Mouse (Mus musculus): ENCODE measurements around the gene Crtc2. TPM values are rescaled to one million over a fixed set of nuclear protein-coding genes. Genes with fewer than 3 reads are reported as not detected.

The Crtc2 gene
- polyA plus RNA-seq (2014; fragmentation: Nextera tagmentation; extraction: Ambion mirVana): 9.8 and 13.9 TPM in 2 replicates

DNA sequence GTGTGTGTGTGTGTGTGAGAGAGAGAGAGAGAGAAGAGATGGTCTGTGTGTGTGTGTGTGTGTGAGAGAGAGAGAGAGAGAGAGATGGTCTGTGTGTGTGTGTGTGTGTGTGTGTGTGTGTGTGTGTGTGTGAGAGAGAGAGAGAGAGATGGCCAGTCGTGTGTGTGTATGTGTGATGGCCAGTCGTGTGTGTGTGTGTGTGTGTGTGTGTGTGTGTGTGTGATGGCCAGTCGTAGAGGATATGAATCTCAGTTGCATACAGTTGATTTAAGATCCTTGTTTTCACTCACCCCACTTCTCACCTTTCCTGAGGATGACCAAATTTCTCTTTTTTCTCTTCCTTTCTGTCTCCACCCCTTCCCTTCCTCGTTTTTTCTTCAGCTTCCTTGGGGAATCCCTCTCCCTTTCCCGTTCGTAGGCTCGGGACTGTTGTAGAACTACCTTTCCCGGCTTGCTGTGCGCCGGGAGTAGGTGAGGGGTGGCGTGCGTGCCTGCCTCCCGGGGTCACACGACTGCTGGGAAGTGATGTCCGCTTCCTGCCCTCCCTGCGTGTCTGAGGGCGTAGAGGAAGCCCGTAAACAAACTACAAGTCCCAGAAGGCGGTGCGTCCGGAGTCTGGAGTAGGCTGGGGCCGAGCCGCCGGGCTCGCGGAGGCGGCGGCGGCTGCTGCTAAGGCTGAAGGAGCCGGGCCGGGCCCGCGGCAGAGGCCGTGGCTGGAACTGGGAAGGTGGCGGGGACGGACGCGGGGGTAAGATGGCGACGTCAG is at the start of gene Crtc2:
Gene Crtc2, plus strand, starts transcription at position 511 of the 766 bp plus-strand sequence.
- Histone ChIP-seq H3K9me3 (ENCODE audit: control insufficient read depth, low read length) (no peaks in the 10 kb centered on the region), H3K27ac (ENCODE audit: low read depth, low read length) (peak within 1 kb of the TSS; percentile 85), H3K4me1 (ENCODE audit: control insufficient read depth, insufficient read depth, low read length) (peaks cover 7% of the 10 kb centered on the region), H3K36me3 (ENCODE audit: control insufficient read depth, insufficient read depth, low read length) (peaks cover 4% of the 10 kb centered on the region; the same call in 1 of the 2 replicates), H3K27me3 (ENCODE audit: control insufficient read depth, insufficient read depth, low read length) (no peaks in the 10 kb centered on the region), H3K4me2 (ENCODE audit: low read depth) (peak within 1 kb of the TSS; percentile 49), H3K9ac (ENCODE audit: low read length) (peak within 1 kb of the TSS; percentile 76), H3K4me3 (ENCODE audit: low read depth, low read length) (peak within 1 kb of the TSS; percentile 80)
- 2% methylated on average over 40 of the region's 40 CpGs for WGBS
- peak; percentile 96 for DNase-seq (ENCODE audit: low spot score)
- ATAC-seq (ENCODE audit: insufficient read depth, low FRiP score, low TSS enrichment): peak; percentile 93

DNA sequence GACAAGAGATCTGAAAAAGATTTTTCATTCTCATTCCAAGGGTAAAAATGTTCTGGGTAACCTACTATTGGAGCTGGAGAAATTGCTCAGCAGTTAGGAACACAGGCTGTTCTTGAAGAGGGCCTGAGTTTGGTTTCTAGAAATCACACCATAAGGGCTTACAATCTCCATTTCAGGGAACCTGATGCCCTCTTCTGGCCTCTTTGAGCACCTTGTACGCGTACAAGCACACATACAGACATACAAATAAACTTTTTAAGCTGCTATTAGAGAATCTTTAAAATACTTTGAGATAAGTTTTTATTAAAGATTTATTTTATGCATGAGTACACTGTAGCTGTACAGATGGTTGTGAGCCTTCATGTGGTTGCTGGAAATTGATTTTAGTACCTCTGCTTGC is 49.4 kb upstream of the Crtc2 start:
- Histone ChIP-seq H3K27me3 (ENCODE audit: control insufficient read depth, insufficient read depth, low read length) (no peaks in the 10 kb centered on the region), H3K27ac (ENCODE audit: low read depth, low read length) (no peak overlapping the region), H3K4me2 (ENCODE audit: low read depth) (no peak overlapping the region), H3K36me3 (ENCODE audit: control insufficient read depth, insufficient read depth, low read length) (peaks cover 5% of the 10 kb centered on the region), H3K9ac (ENCODE audit: low read length) (no peak overlapping the region), H3K4me1 (ENCODE audit: control insufficient read depth, insufficient read depth, low read length) (no peaks in the 10 kb centered on the region), H3K9me3 (ENCODE audit: control insufficient read depth, low read length) (no peaks in the 10 kb centered on the region; the same call in 1 of the 2 replicates), H3K4me3 (ENCODE audit: low read depth, low read length) (no peak overlapping the region)
- 88% methylated on average over 2 of the region's 2 CpGs for WGBS
- ATAC-seq (ENCODE audit: insufficient read depth, low FRiP score, low TSS enrichment): no peak
- DNase-seq (ENCODE audit: low spot score): no peak

- DNase-seq (ENCODE audit: low spot score) (no peak), ATAC-seq (ENCODE audit: insufficient read depth, low FRiP score, low TSS enrichment) (no peak)
- H3K4me3 ChIP-seq (ENCODE audit: low read depth, low read length): no peak overlapping the region
- H3K9me3 ChIP-seq (ENCODE audit: control insufficient read depth, low read length): no peaks in the 10 kb centered on the region
- H3K4me2 ChIP-seq (ENCODE audit: low read depth): no peak overlapping the region
- no peak overlapping the region for H3K9ac ChIP-seq (ENCODE audit: low read length)
- peaks cover 11% of the 10 kb centered on the region for H3K36me3 ChIP-seq (ENCODE audit: control insufficient read depth, insufficient read depth, low read length)
- H3K4me1 ChIP-seq (ENCODE audit: control insufficient read depth, insufficient read depth, low read length): peaks cover 8% of the 10 kb centered on the region; the same call in 1 of the 2 replicates
- WGBS: 93% methylated on average over 2 of the region's 2 CpGs
- no peaks in the 10 kb centered on the region for H3K27me3 ChIP-seq (ENCODE audit: control insufficient read depth, insufficient read depth, low read length)
- H3K27ac ChIP-seq (ENCODE audit: low read depth, low read length): no peak overlapping the region
These were observed 45.3 kb upstream of the Crtc2 start for GRCm38 (mm10) chr3:90208662-90209061.

- 94% methylated on average over 5 of the region's 5 CpGs for WGBS
- H3K36me3 ChIP-seq (ENCODE audit: control insufficient read depth, insufficient read depth, low read length): peaks cover 11% of the 10 kb centered on the region
- no peaks in the 10 kb centered on the region for H3K9me3 ChIP-seq (ENCODE audit: control insufficient read depth, low read length)
- ATAC-seq (ENCODE audit: insufficient read depth, low FRiP score, low TSS enrichment) (no peak), DNase-seq (ENCODE audit: low spot score) (no peak)
- peaks cover 8% of the 10 kb centered on the region; the same call in 1 of the 2 replicates for H3K4me1 ChIP-seq (ENCODE audit: control insufficient read depth, insufficient read depth, low read length)
- no peak overlapping the region for H3K9ac ChIP-seq (ENCODE audit: low read length)
- H3K4me3 ChIP-seq (ENCODE audit: low read depth, low read length): no peak overlapping the region
- no peak overlapping the region for H3K4me2 ChIP-seq (ENCODE audit: low read depth)
- H3K27me3 ChIP-seq (ENCODE audit: control insufficient read depth, insufficient read depth, low read length): no peaks in the 10 kb centered on the region
- H3K27ac ChIP-seq (ENCODE audit: low read depth, low read length): no peak overlapping the region
These were observed 43.9 kb upstream of the Crtc2 start for GRCm38 (mm10) chr3:90209908-90210566.

- ATAC-seq (ENCODE audit: insufficient read depth, low FRiP score, low TSS enrichment) (no peak), DNase-seq (ENCODE audit: low spot score) (no peak)
- Histone ChIP-seq H3K27me3 (ENCODE audit: control insufficient read depth, insufficient read depth, low read length) (no peaks in the 10 kb centered on the region), H3K9ac (ENCODE audit: low read length) (no peak overlapping the region), H3K27ac (ENCODE audit: low read depth, low read length) (no peak overlapping the region), H3K4me2 (ENCODE audit: low read depth) (peak overlapping the region; percentile 85), H3K4me3 (ENCODE audit: low read depth, low read length) (peak overlapping the region; percentile 75), H3K4me1 (ENCODE audit: control insufficient read depth, insufficient read depth, low read length) (peaks cover 8% of the 10 kb centered on the region; the same call in 1 of the 2 replicates), H3K36me3 (ENCODE audit: control insufficient read depth, insufficient read depth, low read length) (peaks cover 11% of the 10 kb centered on the region), H3K9me3 (ENCODE audit: control insufficient read depth, low read length) (no peaks in the 10 kb centered on the region)
- 83% methylated on average over 13 of the region's 13 CpGs for WGBS
These were observed 42.2 kb upstream of the Crtc2 start for GRCm38 (mm10) chr3:90211475-90212398.

- no peaks in the 10 kb centered on the region for H3K27me3 ChIP-seq (ENCODE audit: control insufficient read depth, insufficient read depth, low read length)
- no peaks in the 10 kb centered on the region for H3K9me3 ChIP-seq (ENCODE audit: control insufficient read depth, low read length)
- H3K36me3 ChIP-seq (ENCODE audit: control insufficient read depth, insufficient read depth, low read length): peaks cover 11% of the 10 kb centered on the region
- H3K9ac ChIP-seq (ENCODE audit: low read length): peak overlapping the region; percentile 80
- WGBS: 19% methylated on average over 5 of the region's 5 CpGs
- H3K27ac ChIP-seq (ENCODE audit: low read depth, low read length): no peak overlapping the region
- no peak for DNase-seq (ENCODE audit: low spot score)
- H3K4me1 ChIP-seq (ENCODE audit: control insufficient read depth, insufficient read depth, low read length): peaks cover 8% of the 10 kb centered on the region; the same call in 1 of the 2 replicates
- no peak for ATAC-seq (ENCODE audit: insufficient read depth, low FRiP score, low TSS enrichment)
- peak overlapping the region; percentile 85 for H3K4me2 ChIP-seq (ENCODE audit: low read depth)
- peak overlapping the region; percentile 75 for H3K4me3 ChIP-seq (ENCODE audit: low read depth, low read length)
These were observed 41.2 kb upstream of the Crtc2 start for GRCm38 (mm10) chr3:90212723-90213122.

DNA sequence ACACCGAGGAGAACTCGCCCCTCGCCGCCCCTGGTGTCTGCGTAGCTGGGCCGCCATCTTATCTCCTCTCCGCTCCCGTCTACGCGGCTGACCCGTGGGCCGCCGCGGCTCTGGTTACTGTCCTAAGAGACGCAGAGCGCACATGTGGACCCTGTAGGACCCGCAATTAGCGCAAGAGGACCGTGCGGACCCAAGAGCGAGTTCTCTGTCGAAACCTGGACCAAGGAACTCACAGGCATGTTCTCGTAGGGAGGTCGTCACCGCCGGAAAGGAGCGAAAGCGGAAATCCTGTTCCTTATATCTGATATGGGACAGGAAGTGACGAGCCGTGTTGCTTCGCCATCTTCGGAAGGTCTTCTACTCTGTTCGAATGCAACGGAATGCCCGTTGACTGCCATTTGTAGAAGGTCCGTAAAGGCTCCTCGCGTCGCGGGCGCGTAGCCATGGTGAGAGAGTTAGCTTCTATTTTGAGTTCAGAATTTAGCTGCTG is 40.5 kb upstream of the Crtc2 start, which contains the start of the genes Rps27 and Rab13:
Gene Rps27, minus strand, starts transcription at position 275 of the 490 bp plus-strand sequence.
Gene Rab13, plus strand, starts transcription at position 319 of the 490 bp plus-strand sequence.
- Histone ChIP-seq H3K4me1 (ENCODE audit: control insufficient read depth, insufficient read depth, low read length) (peaks cover 8% of the 10 kb centered on the region; the same call in 1 of the 2 replicates), H3K4me3 (ENCODE audit: low read depth, low read length) (peak within 1 kb of the TSS; percentile 75), H3K9ac (ENCODE audit: low read length) (peak within 1 kb of the TSS; percentile 80), H3K27me3 (ENCODE audit: control insufficient read depth, insufficient read depth, low read length) (no peaks in the 10 kb centered on the region), H3K36me3 (ENCODE audit: control insufficient read depth, insufficient read depth, low read length) (peaks cover 9% of the 10 kb centered on the region), H3K4me2 (ENCODE audit: low read depth) (peak within 1 kb of the TSS; percentile 85), H3K27ac (ENCODE audit: low read depth, low read length) (0 out of 2 replicates have a peak within 1 kb of the TSS, but pooled peaks have one; percentile 44), H3K9me3 (ENCODE audit: control insufficient read depth, low read length) (no peaks in the 10 kb centered on the region)
- DNase-seq (ENCODE audit: low spot score): peak; percentile 89
- WGBS: under 1% methylated on average over 42 of the region's 42 CpGs
- peak; percentile 91 for ATAC-seq (ENCODE audit: insufficient read depth, low FRiP score, low TSS enrichment)
